Mouse (Mus musculus): Measurements from ENCODE around the gene Fgfr2.

GRCm38 (mm10) chr7:132729093-132729831, 393.9 kb downstream of the Fgfr2 start:
- TF ChIP-seq CTCF (IDR thresholded peaks at IDR 0.05) (no peak), EP300 (IDR thresholded peaks at IDR 0.05) (no peak)
